Mouse (Mus musculus) liver, adult 2 months (tissue): ENCODE data around the gene Ckap5.

Source experiments
- CTCF ChIP-seq: fragments of 200-500 bp; IDR thresholded peaks from 2 replicates; pipeline ENCODE4 v1.5.1; 2011; ENCODE audit warnings: low read depth, low read length, control low read depth
- POLR2A ChIP-seq: fragments of 200-500 bp; IDR thresholded peaks from 2 replicates; pipeline ENCODE4 v1.6.1; 2011; ENCODE audit warnings: low read length, control low read depth; ENCODE audit not compliant: insufficient read depth; ENCODE audit errors: extremely low read depth

GRCm38 (mm10) chr2:91669326-91669725 lies 142.8 kb downstream of the Ckap5 start:
- no peak for TF ChIP-seq POLR2A
- TF ChIP-seq CTCF, result no peak
